Mouse (Mus musculus) lung, embryonic 15.5 days (tissue): ENCODE data around the gene Mbnl2. TPM values are rescaled to one million over a fixed set of nuclear protein-coding genes. Genes with fewer than 3 reads are reported as not detected.
A peak's percentile ranks its signal among the peaks of the same experiment; 100 is the strongest.

Experiments
- ATAC-seq: fragments of 200-750 bp; cut with Nextera tagmentation; 2 replicates; pipeline ENCODE4 v1.8.0; 2017; ENCODE audit warnings: moderate number of reproducible peaks, borderline replicate concordance; ENCODE audit not compliant: low FRiP score, low TSS enrichment; ENCODE audit errors: extremely low read depth
- H3K27ac ChIP-seq: fragments of 300-500 bp; sonication (generic); 2 replicates; pipeline ENCODE4 v1.5.1; 2015; ENCODE audit warnings: moderate library complexity, mild to moderate bottlenecking, inconsistent platforms
- H3K27me3 ChIP-seq: fragments of 300-500 bp; sonication (generic); 2 replicates; pipeline ENCODE4 v1.6.1; 2015; ENCODE audit warnings: inconsistent platforms
- H3K36me3 ChIP-seq: fragments of 300-500 bp; sonication (generic); 2 replicates; pipeline ENCODE4 v1.6.1; 2015; ENCODE audit warnings: inconsistent platforms
- H3K4me1 ChIP-seq: fragments of 300-500 bp; sonication (generic); 2 replicates; pipeline ENCODE4 v1.6.1; 2015; ENCODE audit warnings: inconsistent platforms
- H3K4me2 ChIP-seq: fragments of 300-500 bp; sonication (generic); 2 replicates; pipeline ENCODE4 v1.6.1; 2015; ENCODE audit warnings: inconsistent platforms, mild to moderate bottlenecking, moderate library complexity
- H3K4me3 ChIP-seq: fragments of 300-500 bp; sonication (generic); 2 replicates; pipeline ENCODE4 v1.5.1; 2015; ENCODE audit warnings: mild to moderate bottlenecking, inconsistent platforms
- H3K9ac ChIP-seq: fragments of 300-500 bp; sonication (generic); 2 replicates; pipeline ENCODE4 v1.6.1; 2015; ENCODE audit warnings: inconsistent platforms
- H3K9me3 ChIP-seq: fragments of 300-500 bp; sonication (generic); 2 replicates; pipeline ENCODE4 v1.6.1; 2016; ENCODE audit warnings: inconsistent platforms
- WGBS: fragments of 180-500 bp; shearing (Covaris S2); methylation state at CpG from one replicate; pipeline ENCODE4 v1.1.7; 2015; 5-methylcytosine and 5-hydroxymethylcytosine counted together
- polyA plus RNA-seq: library from polyadenylated mRNA; unstranded; fragments of >200 nt; fragmentation: Nextera tagmentation; extraction: Ambion mirVana; gene quantifications from 2 replicates; pipeline ENCODE4 v1.2.1, GENCODE M21; 2015

Mbnl2 gene
- polyA plus RNA-seq, 1 experiment from 2014 or later = 141 TPM

- no peak for ATAC-seq
- H3K9me3 ChIP-seq = no peaks in the 10 kb centered on the region
Observed at GRCm38 (mm10) chr14:120259426-120259825, 16.0 kb upstream of the Mbnl2 start.

GRCm38 (mm10) chr14:120261606-120262005 lies 13.9 kb upstream of the Mbnl2 start:
- WGBS = 88% methylated on average over 11 of the region's 11 CpGs

More at GRCm38 (mm10) chr14:120259426-120259825, 16.0 kb upstream of the Mbnl2 start:
- Histone ChIP-seq H3K27me3 (no peaks in the 10 kb centered on the region), H3K9ac (no peak overlapping the region), H3K4me1 (peaks cover 5% of the 10 kb centered on the region), H3K27ac (no peak overlapping the region), H3K4me3 (no peak overlapping the region), H3K4me2 (no peak overlapping the region), H3K36me3 (no peaks in the 10 kb centered on the region)
- 63% methylated on average over 1 of the region's 1 CpGs for WGBS

GRCm38 (mm10) chr14:120262660-120263379 lies 12.6 kb upstream of the Mbnl2 start:
- no peak overlapping the region for H3K27ac ChIP-seq
- H3K4me3 ChIP-seq = no peak overlapping the region
- no peak overlapping the region for H3K4me2 ChIP-seq
- H3K36me3 ChIP-seq = no peaks in the 10 kb centered on the region
- no peak overlapping the region for H3K9ac ChIP-seq
- H3K4me1 ChIP-seq = no peaks in the 10 kb centered on the region
- no peaks in the 10 kb centered on the region for H3K9me3 ChIP-seq
- 87% methylated on average over 14 of the region's 14 CpGs for WGBS
- no peak for ATAC-seq
- no peaks in the 10 kb centered on the region for H3K27me3 ChIP-seq

More at GRCm38 (mm10) chr14:120261606-120262005, 13.9 kb upstream of the Mbnl2 start:
- Histone ChIP-seq H3K27ac (no peak overlapping the region), H3K4me2 (no peak overlapping the region), H3K9me3 (no peaks in the 10 kb centered on the region), H3K9ac (no peak overlapping the region), H3K27me3 (no peaks in the 10 kb centered on the region), H3K4me1 (peaks cover 4% of the 10 kb centered on the region), H3K36me3 (no peaks in the 10 kb centered on the region), H3K4me3 (no peak overlapping the region)
- ATAC-seq = no peak

GRCm38 (mm10) chr14:120263380-120264135 lies 11.9 kb upstream of the Mbnl2 start:
- Histone ChIP-seq H3K4me2 (no peak overlapping the region), H3K27me3 (no peaks in the 10 kb centered on the region), H3K4me1 (no peaks in the 10 kb centered on the region), H3K4me3 (no peak overlapping the region), H3K9me3 (no peaks in the 10 kb centered on the region), H3K36me3 (no peaks in the 10 kb centered on the region), H3K9ac (no peak overlapping the region), H3K27ac (no peak overlapping the region)
- 77% methylated on average over 11 of the region's 11 CpGs for WGBS
- no peak for ATAC-seq

GRCm38 (mm10) chr14:120265886-120266285 lies 9.6 kb upstream of the Mbnl2 start:
- no peak overlapping the region for H3K4me2 ChIP-seq
- H3K9me3 ChIP-seq = no peaks in the 10 kb centered on the region
- H3K36me3 ChIP-seq = no peaks in the 10 kb centered on the region
- H3K4me1 ChIP-seq = no peaks in the 10 kb centered on the region
- no peak overlapping the region for H3K4me3 ChIP-seq
- no peak overlapping the region for H3K27ac ChIP-seq
- no peaks in the 10 kb centered on the region for H3K27me3 ChIP-seq
- H3K9ac ChIP-seq = no peak overlapping the region
- ATAC-seq = no peak

- H3K9me3 ChIP-seq = no peaks in the 10 kb centered on the region
- ATAC-seq = no peak
- H3K36me3 ChIP-seq = no peaks in the 10 kb centered on the region
- H3K4me1 ChIP-seq = no peaks in the 10 kb centered on the region
- no peaks in the 10 kb centered on the region for H3K27me3 ChIP-seq
- H3K4me2 ChIP-seq = no peak overlapping the region
- H3K27ac ChIP-seq = no peak overlapping the region
- no peak overlapping the region for H3K4me3 ChIP-seq
- WGBS = 90% methylated on average over 4 of the region's 4 CpGs
- H3K9ac ChIP-seq = no peak overlapping the region
Observed at GRCm38 (mm10) chr14:120267130-120267529, 8.3 kb upstream of the Mbnl2 start.

GRCm38 (mm10) chr14:120270031-120270430 lies 5.4 kb upstream of the Mbnl2 start:
- Histone ChIP-seq H3K4me2 (no peak overlapping the region), H3K36me3 (no peaks in the 10 kb centered on the region), H3K27me3 (no peaks in the 10 kb centered on the region), H3K27ac (no peak overlapping the region), H3K4me1 (peaks cover 5% of the 10 kb centered on the region), H3K9ac (no peak overlapping the region), H3K9me3 (no peaks in the 10 kb centered on the region), H3K4me3 (no peak overlapping the region)
- WGBS = 48% methylated on average over 3 of the region's 3 CpGs
- ATAC-seq = no peak

GRCm38 (mm10) chr14:120270633-120271032 lies 4.8 kb upstream of the Mbnl2 start:
- no peak for ATAC-seq
- 67% methylated on average over 4 of the region's 4 CpGs for WGBS

GRCm38 (mm10) chr14:120271096-120271495 lies 4.4 kb upstream of the Mbnl2 start:
- H3K4me2 ChIP-seq = no peak overlapping the region
- WGBS = 55% methylated on average over 8 of the region's 8 CpGs
- no peak for ATAC-seq
- no peaks in the 10 kb centered on the region for H3K27me3 ChIP-seq
- no peaks in the 10 kb centered on the region for H3K9me3 ChIP-seq
- peaks cover 6% of the 10 kb centered on the region for H3K4me1 ChIP-seq
- no peaks in the 10 kb centered on the region for H3K36me3 ChIP-seq
- no peak overlapping the region for H3K27ac ChIP-seq
- H3K9ac ChIP-seq = no peak overlapping the region
- no peak overlapping the region for H3K4me3 ChIP-seq

More at GRCm38 (mm10) chr14:120270633-120271032, 4.8 kb upstream of the Mbnl2 start:
- no peak overlapping the region for H3K4me3 ChIP-seq
- H3K27me3 ChIP-seq = no peaks in the 10 kb centered on the region
- no peak overlapping the region for H3K27ac ChIP-seq
- no peak overlapping the region for H3K9ac ChIP-seq
- no peaks in the 10 kb centered on the region for H3K36me3 ChIP-seq
- no peak overlapping the region for H3K4me2 ChIP-seq
- H3K9me3 ChIP-seq = no peaks in the 10 kb centered on the region
- H3K4me1 ChIP-seq = peaks cover 6% of the 10 kb centered on the region

- Histone ChIP-seq H3K4me3 (no peak overlapping the region), H3K4me2 (no peak overlapping the region), H3K36me3 (no peaks in the 10 kb centered on the region), H3K27me3 (no peaks in the 10 kb centered on the region), H3K9ac (no peak overlapping the region), H3K4me1 (peaks cover 22% of the 10 kb centered on the region), H3K27ac (no peak overlapping the region), H3K9me3 (no peaks in the 10 kb centered on the region)
- 57% methylated on average over 5 of the region's 5 CpGs for WGBS
- ATAC-seq = no peak
Observed at GRCm38 (mm10) chr14:120273766-120274165, 1.7 kb upstream of the Mbnl2 start.

GRCm38 (mm10) chr14:120274746-120275145 lies 723 bp upstream of the Mbnl2 start:
- Histone ChIP-seq H3K4me3 (peak overlapping the region; percentile 75), H3K9me3 (no peaks in the 10 kb centered on the region), H3K36me3 (no peaks in the 10 kb centered on the region), H3K27me3 (no peaks in the 10 kb centered on the region), H3K4me1 (peaks cover 32% of the 10 kb centered on the region), H3K27ac (peak overlapping the region; percentile 97), H3K9ac (0 out of 2 replicates have a peak overlapping the region, but pooled peaks have one; percentile 31), H3K4me2 (peak overlapping the region; percentile 85)
- ATAC-seq = no peak
- 39% methylated on average over 5 of the region's 5 CpGs for WGBS
